Mouse (Mus musculus): ENCODE measurements around the gene Igsf8. TPM values are rescaled to one million over a fixed set of nuclear protein-coding genes. Genes with fewer than 3 reads are reported as not detected.

Igsf8 gene
- polyA plus RNA-seq, 1 experiment, result 95.3 TPM

GRCm38 (mm10) chr1:172283073-172283472, 21.6 kb downstream of the Igsf8 start:
- H3K27me3 ChIP-seq (ENCODE audit: control insufficient read depth, insufficient read depth, insufficient read length), result no peaks in the 10 kb centered on the region
- no peaks in the 10 kb centered on the region for H3K79me3 ChIP-seq (ENCODE audit: low read depth)
- H3ac ChIP-seq (ENCODE audit: control insufficient read depth, insufficient read length, low read depth), result no peak overlapping the region
- TF ChIP-seq MYOG (IDR thresholded peaks at IDR 0.05; ENCODE audit: control insufficient read depth, extremely low read depth, insufficient read length), result no peak
- no peak for TF ChIP-seq CTCF (IDR thresholded peaks at IDR 0.05; ENCODE audit: control insufficient read depth, insufficient read depth, insufficient read length)
- TF ChIP-seq MYOD1 (IDR thresholded peaks at IDR 0.05; ENCODE audit: control insufficient read depth, insufficient read length, low read depth), result no peak
- no peak for TF ChIP-seq USF1 (IDR thresholded peaks at IDR 0.05; ENCODE audit: low read depth)
- no peak for TF ChIP-seq FOSL1 (IDR thresholded peaks at IDR 0.05; ENCODE audit: insufficient read depth, low read length, poor library complexity, severe bottlenecking)
- no peak for TF ChIP-seq CEBPB (IDR thresholded peaks at IDR 0.05; ENCODE audit: low read depth)
- TF ChIP-seq MAX (IDR thresholded peaks at IDR 0.05), result no peak
- H3K36me3 ChIP-seq (ENCODE audit: control insufficient read depth, insufficient read depth), result no peaks in the 10 kb centered on the region
- H3K79me2 ChIP-seq (ENCODE audit: control insufficient read depth, insufficient read depth), result no peaks in the 10 kb centered on the region
- no peak overlapping the region for H3K4me3 ChIP-seq (ENCODE audit: insufficient read depth, poor library complexity, severe bottlenecking)

- Histone ChIP-seq H3ac (ENCODE audit: control insufficient read depth, insufficient read length, low read depth) (no peak overlapping the region), H3K27me3 (ENCODE audit: control insufficient read depth, insufficient read depth, insufficient read length) (no peaks in the 10 kb centered on the region), H3K4me3 (ENCODE audit: insufficient read depth, poor library complexity, severe bottlenecking) (no peak overlapping the region), H3K79me3 (ENCODE audit: low read depth) (no peaks in the 10 kb centered on the region), H3K79me2 (ENCODE audit: control insufficient read depth, insufficient read depth) (no peaks in the 10 kb centered on the region), H3K36me3 (ENCODE audit: control insufficient read depth, insufficient read depth) (no peaks in the 10 kb centered on the region)
- TF ChIP-seq MYOG (IDR thresholded peaks at IDR 0.05; ENCODE audit: control insufficient read depth, extremely low read depth, insufficient read length), result no peak
- no peak for TF ChIP-seq FOSL1 (IDR thresholded peaks at IDR 0.05; ENCODE audit: insufficient read depth, low read length, poor library complexity, severe bottlenecking)
Observed at GRCm38 (mm10) chr1:172284221-172284620, 22.8 kb downstream of the Igsf8 start.

GRCm38 (mm10) chr1:172286740-172287139, 25.3 kb downstream of the Igsf8 start:
- H3ac ChIP-seq (ENCODE audit: control insufficient read depth, insufficient read length, low read depth), result no peak overlapping the region
- no peak overlapping the region for H3K4me3 ChIP-seq (ENCODE audit: insufficient read depth, poor library complexity, severe bottlenecking)
- H3K27me3 ChIP-seq (ENCODE audit: control insufficient read depth, insufficient read depth, insufficient read length), result no peaks in the 10 kb centered on the region
- TF ChIP-seq FOSL1 (IDR thresholded peaks at IDR 0.05; ENCODE audit: insufficient read depth, low read length, poor library complexity, severe bottlenecking) (no peak), MAX (IDR thresholded peaks at IDR 0.05) (no peak), MYOD1 (IDR thresholded peaks at IDR 0.05; ENCODE audit: control insufficient read depth, insufficient read length, low read depth) (no peak), MYOG (IDR thresholded peaks at IDR 0.05; ENCODE audit: control insufficient read depth, extremely low read depth, insufficient read length) (no peak), USF1 (IDR thresholded peaks at IDR 0.05; ENCODE audit: low read depth) (no peak), CTCF (IDR thresholded peaks at IDR 0.05; ENCODE audit: control insufficient read depth, insufficient read depth, insufficient read length) (no peak), CEBPB (IDR thresholded peaks at IDR 0.05; ENCODE audit: low read depth) (no peak)
- H3K79me3 ChIP-seq (ENCODE audit: low read depth), result no peaks in the 10 kb centered on the region
- no peaks in the 10 kb centered on the region for H3K36me3 ChIP-seq (ENCODE audit: control insufficient read depth, insufficient read depth)
- H3K79me2 ChIP-seq (ENCODE audit: control insufficient read depth, insufficient read depth), result no peaks in the 10 kb centered on the region

- TF ChIP-seq FOSL1 (IDR thresholded peaks at IDR 0.05; ENCODE audit: insufficient read depth, low read length, poor library complexity, severe bottlenecking), result peak; percentile 65
- TF ChIP-seq CTCF (IDR thresholded peaks at IDR 0.05; ENCODE audit: control insufficient read depth, insufficient read depth, insufficient read length), result no peak
- TF ChIP-seq MYOD1 (IDR thresholded peaks at IDR 0.05; ENCODE audit: control insufficient read depth, insufficient read length, low read depth), result peak; percentile 91
- no peak for TF ChIP-seq MYOG (IDR thresholded peaks at IDR 0.05; ENCODE audit: control insufficient read depth, extremely low read depth, insufficient read length)
- TF ChIP-seq CEBPB (IDR thresholded peaks at IDR 0.05; ENCODE audit: low read depth), result no peak
- no peak for TF ChIP-seq MAX (IDR thresholded peaks at IDR 0.05)
- TF ChIP-seq USF1 (IDR thresholded peaks at IDR 0.05; ENCODE audit: low read depth), result no peak
- H3K4me3 ChIP-seq (ENCODE audit: insufficient read depth, poor library complexity, severe bottlenecking), result no peak overlapping the region
- H3K79me3 ChIP-seq (ENCODE audit: low read depth), result no peaks in the 10 kb centered on the region
- H3K79me2 ChIP-seq (ENCODE audit: control insufficient read depth, insufficient read depth), result no peaks in the 10 kb centered on the region
- H3K36me3 ChIP-seq (ENCODE audit: control insufficient read depth, insufficient read depth), result no peaks in the 10 kb centered on the region
- no peaks in the 10 kb centered on the region for H3K27me3 ChIP-seq (ENCODE audit: control insufficient read depth, insufficient read depth, insufficient read length)
- H3ac ChIP-seq (ENCODE audit: control insufficient read depth, insufficient read length, low read depth), result no peak overlapping the region
Observed at GRCm38 (mm10) chr1:172288900-172289616, 27.6 kb downstream of the Igsf8 start.

- Histone ChIP-seq H3K36me3 (ENCODE audit: control insufficient read depth, insufficient read depth) (no peaks in the 10 kb centered on the region), H3K27me3 (ENCODE audit: control insufficient read depth, insufficient read depth, insufficient read length) (no peaks in the 10 kb centered on the region), H3ac (ENCODE audit: control insufficient read depth, insufficient read length, low read depth) (no peak overlapping the region), H3K79me3 (ENCODE audit: low read depth) (no peaks in the 10 kb centered on the region), H3K79me2 (ENCODE audit: control insufficient read depth, insufficient read depth) (no peaks in the 10 kb centered on the region), H3K4me3 (ENCODE audit: insufficient read depth, poor library complexity, severe bottlenecking) (no peak overlapping the region)
- TF ChIP-seq MYOG (IDR thresholded peaks at IDR 0.05; ENCODE audit: control insufficient read depth, extremely low read depth, insufficient read length) (no peak), MYOD1 (IDR thresholded peaks at IDR 0.05; ENCODE audit: control insufficient read depth, insufficient read length, low read depth) (no peak), CTCF (IDR thresholded peaks at IDR 0.05; ENCODE audit: control insufficient read depth, insufficient read depth, insufficient read length) (no peak), CEBPB (IDR thresholded peaks at IDR 0.05; ENCODE audit: low read depth) (peak; percentile 97)
Observed at GRCm38 (mm10) chr1:172289617-172289946, 28.1 kb downstream of the Igsf8 start.

GRCm38 (mm10) chr1:172292880-172293279, 31.4 kb downstream of the Igsf8 start:
- no peaks in the 10 kb centered on the region for H3K79me2 ChIP-seq (ENCODE audit: control insufficient read depth, insufficient read depth)
- no peaks in the 10 kb centered on the region for H3K79me3 ChIP-seq (ENCODE audit: low read depth)
- TF ChIP-seq CEBPB (IDR thresholded peaks at IDR 0.05; ENCODE audit: low read depth) (no peak), MYOG (IDR thresholded peaks at IDR 0.05; ENCODE audit: control insufficient read depth, extremely low read depth, insufficient read length) (no peak), FOSL1 (IDR thresholded peaks at IDR 0.05; ENCODE audit: insufficient read depth, low read length, poor library complexity, severe bottlenecking) (no peak), USF1 (IDR thresholded peaks at IDR 0.05; ENCODE audit: low read depth) (no peak), MYOD1 (IDR thresholded peaks at IDR 0.05; ENCODE audit: control insufficient read depth, insufficient read length, low read depth) (no peak), MAX (IDR thresholded peaks at IDR 0.05) (no peak), CTCF (IDR thresholded peaks at IDR 0.05; ENCODE audit: control insufficient read depth, insufficient read depth, insufficient read length) (no peak)
- H3ac ChIP-seq (ENCODE audit: control insufficient read depth, insufficient read length, low read depth), result no peak overlapping the region
- no peaks in the 10 kb centered on the region for H3K36me3 ChIP-seq (ENCODE audit: control insufficient read depth, insufficient read depth)
- no peak overlapping the region for H3K4me3 ChIP-seq (ENCODE audit: insufficient read depth, poor library complexity, severe bottlenecking)
- no peaks in the 10 kb centered on the region for H3K27me3 ChIP-seq (ENCODE audit: control insufficient read depth, insufficient read depth, insufficient read length)

Measured in C2C12 (cell line).